Mouse (Mus musculus) ES-E14 (cell line): ENCODE results near the gene Gpat3. TPM values are rescaled to one million over a fixed set of nuclear protein-coding genes. Genes with fewer than 3 reads are reported as not detected.
A peak's percentile ranks its signal among the peaks of the same experiment; 100 is the strongest.

Experiments used
- DNase-seq: peaks from one replicate; pipeline ENCODE4 v3.0.0-alpha.2; 2013; ENCODE audit warnings: low read depth, low spot score
- H3K27ac ChIP-seq: 2 replicates; pipeline ENCODE4 v1.5.1; 2012; ENCODE audit warnings: low read depth, mild to moderate bottlenecking, low read length, moderate library complexity, mixed read lengths; ENCODE audit not compliant: poor library complexity, insufficient read depth, severe bottlenecking
- H3K36me3 ChIP-seq: 2 replicates; pipeline ENCODE4 v1.6.1; 2012; ENCODE audit warnings: mild to moderate bottlenecking, low read length, moderate library complexity, mixed read lengths; ENCODE audit not compliant: control insufficient read depth, poor library complexity, insufficient read depth, severe bottlenecking
- H3K4me1 ChIP-seq, 2 experiments: fragments of 150-350 bp in 1 of 2; sonication (generic) in 1 of 2; 2 replicates each; pipeline ENCODE4 v1.6.1; 2012; ENCODE audit warnings: low read length in 2 of 2, mild to moderate bottlenecking in 1 of 2, mixed read lengths in 1 of 2; ENCODE audit not compliant: control insufficient read depth in 2 of 2, insufficient read depth in 2 of 2, poor library complexity in 1 of 2
- H3K4me3 ChIP-seq, 2 experiments: fragments of 150-350 bp in 1 of 2; sonication (generic) in 1 of 2; 2 replicates each; pipeline ENCODE4 v1.5.1; 2012; ENCODE audit warnings: low read length in 2 of 2, low read depth in 1 of 2, mild to moderate bottlenecking in 1 of 2, mixed read lengths in 1 of 2; ENCODE audit not compliant: insufficient read depth in 1 of 2, poor library complexity in 1 of 2, severe bottlenecking in 1 of 2
- H3K9ac ChIP-seq: 2 replicates; pipeline ENCODE4 v1.6.1; 2012; ENCODE audit warnings: low read depth, mild to moderate bottlenecking, low read length, mixed read lengths; ENCODE audit not compliant: poor library complexity, insufficient read depth, severe bottlenecking
- H3K9me3 ChIP-seq: fragments of 150-350 bp; sonication (generic); 2 replicates; pipeline ENCODE4 v1.6.1; 2012; ENCODE audit warnings: low read depth, mild to moderate bottlenecking, low read length; ENCODE audit not compliant: control insufficient read depth, insufficient read depth
- CHD2 ChIP-seq: IDR thresholded peaks from 2 replicates; pipeline ENCODE4 v1.6.1; 2014; ENCODE audit warnings: mild to moderate bottlenecking, low read depth, low read length, inconsistent platforms
- HCFC1 ChIP-seq: IDR thresholded peaks from 2 replicates; pipeline ENCODE4 v1.6.1; 2012; ENCODE audit warnings: low read length, inconsistent platforms, borderline replicate concordance; ENCODE audit not compliant: insufficient read depth
- MAFK ChIP-seq: IDR thresholded peaks from 2 replicates; pipeline ENCODE4 v1.6.1; 2014; ENCODE audit warnings: mild to moderate bottlenecking, low read depth, low read length, inconsistent platforms; ENCODE audit not compliant: insufficient read depth
- ZC3H11A ChIP-seq: IDR thresholded peaks from 2 replicates; pipeline ENCODE4 v1.6.1; 2012; ENCODE audit warnings: low read depth, mild to moderate bottlenecking, inconsistent platforms, low read length, borderline replicate concordance
- ZNF384 ChIP-seq: IDR thresholded peaks from 2 replicates; pipeline ENCODE4 v1.6.1; 2012; ENCODE audit warnings: low read depth, low read length, inconsistent platforms
- in situ Hi-C, 2 experiments: fragments of 600-800 bp; cut with MboI; formaldehyde crosslinking; loops; one replicate each; pipeline ENCODE4 v1.15.1; 2025; ENCODE audit warnings: low sequenced_read_pairs in 2 of 2, inconsistent platforms in 1 of 2; ENCODE audit not compliant: unreplicated experiment in 2 of 2
- total RNA-seq: library from RNA; depleted of rRNA; stranded (reverse); fragments of 300-350 nt; gene quantifications from 2 replicates; pipeline ENCODE4 v1.2.3, GENCODE M21; 2012

The Gpat3 gene
- total RNA-seq, 1 experiment: 9.3 TPM

- no peak for DNase-seq
- in situ Hi-C loops: loop anchor here in 1 of 2 experiments (25.0 kb wide), 1 partner anchor 816 kb away; the partner anchor contains the start of gene Nkx6-1
- no peak for TF ChIP-seq ZNF384
- TF ChIP-seq CHD2: no peak
- TF ChIP-seq ZC3H11A: no peak
- TF ChIP-seq MAFK: no peak
- TF ChIP-seq HCFC1: no peak
- H3K27ac ChIP-seq: no peak overlapping the region
- H3K4me1 ChIP-seq: 0 out of 4 replicates have a peak, but pooled peaks cover 0 to 2% of the 10 kb centered on the region in 2 experiments
- H3K36me3 ChIP-seq: no peaks in the 10 kb centered on the region
- H3K4me3 ChIP-seq: peak overlapping the region; percentile 67 to 72
- no peaks in the 10 kb centered on the region for H3K9me3 ChIP-seq
- peak overlapping the region; percentile 32 for H3K9ac ChIP-seq
These were observed 1.0 kb downstream of the Gpat3 start for GRCm38 (mm10) chr5:100846599-100846920.

- no peak overlapping the region for H3K27ac ChIP-seq
- TF ChIP-seq ZC3H11A: no peak
- no peak for TF ChIP-seq MAFK
- TF ChIP-seq ZNF384: 0 out of 2 replicates have a peak, but pooled peaks have one; percentile 8
- no peak for TF ChIP-seq CHD2
- no peak for TF ChIP-seq HCFC1
- no peak overlapping the region for H3K4me3 ChIP-seq
- H3K9me3 ChIP-seq: no peaks in the 10 kb centered on the region
- DNase-seq: no peak
- H3K9ac ChIP-seq: no peak overlapping the region
- in situ Hi-C loops: loop anchor here in 1 of 2 experiments (25.0 kb wide), 1 partner anchor 815 kb away; the partner anchor contains the start of gene Nkx6-1
- 0 out of 4 replicates have a peak, but pooled peaks cover 0 to 2% of the 10 kb centered on the region in 2 experiments for H3K4me1 ChIP-seq
- no peaks in the 10 kb centered on the region for H3K36me3 ChIP-seq
These were observed 1.6 kb downstream of the Gpat3 start for GRCm38 (mm10) chr5:100847143-100847542.

GRCm38 (mm10) chr5:100853963-100854362, 8.4 kb downstream of the Gpat3 start:
- no peak overlapping the region for H3K9ac ChIP-seq
- in situ Hi-C loops: no loop called here
- H3K4me1 ChIP-seq: no peaks in the 10 kb centered on the region
- no peaks in the 10 kb centered on the region for H3K36me3 ChIP-seq
- H3K4me3 ChIP-seq: no peak overlapping the region
- DNase-seq: no peak
- TF ChIP-seq ZNF384 (no peak), CHD2 (no peak), HCFC1 (no peak), ZC3H11A (no peak), MAFK (no peak)
- H3K27ac ChIP-seq: no peak overlapping the region
- H3K9me3 ChIP-seq: no peaks in the 10 kb centered on the region

- Histone ChIP-seq H3K9me3 (no peaks in the 10 kb centered on the region), H3K4me1 (0 out of 4 replicates have a peak, but pooled peaks cover 0 to 2% of the 10 kb centered on the region in 2 experiments), H3K4me3 (no peak overlapping the region), H3K27ac (no peak overlapping the region), H3K9ac (no peak overlapping the region), H3K36me3 (no peaks in the 10 kb centered on the region)
- TF ChIP-seq CHD2: no peak
- TF ChIP-seq HCFC1: no peak
- TF ChIP-seq ZNF384: no peak
- TF ChIP-seq MAFK: no peak
- no peak for TF ChIP-seq ZC3H11A
- DNase-seq: no peak
- in situ Hi-C loops: no loop called here
These were observed 11.0 kb downstream of the Gpat3 start for GRCm38 (mm10) chr5:100856552-100856951.
